Mouse (Mus musculus) bone marrow, adult 2 months (tissue): ENCODE results near the gene Zfp874a.
"Not testable (repeated sequence)": the region's sequence is repeated elsewhere in the genome, so short reads cannot be mapped to it uniquely, and the experiment has no call there.

ENCODE experiments used
- CTCF ChIP-seq: fragments of 200-500 bp; IDR thresholded peaks from 2 replicates; pipeline ENCODE4 v1.5.1; 2011; ENCODE audit warnings: low read length, control low read depth; ENCODE audit not compliant: control insufficient read depth, insufficient read depth
- POLR2A ChIP-seq: fragments of 200-500 bp; IDR thresholded peaks from 2 replicates; pipeline ENCODE4 v1.6.1; 2011; ENCODE audit warnings: low read depth, mild to moderate bottlenecking, control low read depth, low read length, borderline replicate concordance; ENCODE audit not compliant: control insufficient read depth

- TF ChIP-seq POLR2A, CTCF: not testable (repeated sequence)
Observed at GRCm38 (mm10) chr13:67425699-67426098, 25.7 kb downstream of the Zfp874a start.
